Mouse (Mus musculus): Measurements from ENCODE around the gene Gys2.

DNA sequence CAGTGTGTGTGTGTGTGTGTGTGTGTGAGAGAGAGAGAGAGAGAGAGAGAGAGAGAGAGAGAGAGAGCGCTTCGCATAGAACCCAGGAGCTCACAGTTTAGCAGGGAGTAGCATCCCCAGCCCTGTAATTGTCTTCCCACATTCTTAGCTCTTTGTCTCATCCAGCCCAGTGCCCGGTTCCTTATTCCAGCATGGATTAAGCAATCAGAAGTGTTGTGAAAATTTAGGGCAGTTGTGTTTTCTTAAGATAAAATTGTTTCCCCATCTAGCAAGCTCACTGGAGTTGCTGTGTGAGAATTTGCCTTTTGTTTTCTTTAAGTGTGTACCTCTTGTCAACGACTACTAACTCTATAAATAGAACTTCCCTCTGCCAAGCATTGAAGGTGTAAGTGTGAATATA is 35.8 kb upstream of the Gys2 start:
- TF ChIP-seq EP300 (IDR thresholded peaks at IDR 0.05; ENCODE audit: low read depth) (no peak), CTCF (IDR thresholded peaks at IDR 0.05; ENCODE audit: low read depth) (no peak)
